Mouse (Mus musculus) forebrain, embryonic 14.5 days (tissue): ENCODE measurements around the gene Fam207a. TPM values are rescaled to one million over a fixed set of nuclear protein-coding genes. Genes with fewer than 3 reads are reported as not detected.

Experiments
- ATAC-seq: fragments of 200-750 bp; cut with Nextera tagmentation; 2 replicates; pipeline ENCODE4 v1.8.0; 2017; ENCODE audit warnings: mild to moderate bottlenecking, moderate library complexity
- DNase-seq: peaks from one replicate; pipeline ENCODE4 v3.0.0-alpha.2; 2015; ENCODE audit warnings: low spot score
- H3K27ac ChIP-seq: fragments of 300-500 bp; sonication (generic); 2 replicates; pipeline ENCODE4 v1.5.1; 2014; ENCODE audit warnings: low read depth, mild to moderate bottlenecking, control low read depth, low read length, moderate library complexity
- H3K27me3 ChIP-seq: fragments of 300-500 bp; sonication (generic); replicated peaks from 2 replicates; pipeline ENCODE4 v1.6.1; 2014; ENCODE audit warnings: low read length, control low read depth, mixed read lengths; ENCODE audit not compliant: control insufficient read depth, insufficient read depth
- H3K36me3 ChIP-seq: fragments of 300-500 bp; sonication (generic); 2 replicates; pipeline ENCODE4 v1.6.1; 2014; ENCODE audit warnings: low read length, control low read depth; ENCODE audit not compliant: control insufficient read depth, insufficient read depth
- H3K4me1 ChIP-seq: fragments of 300-500 bp; sonication (generic); 2 replicates; pipeline ENCODE4 v1.6.1; 2014; ENCODE audit warnings: antibody characterized with exemption, low read length, control low read depth; ENCODE audit not compliant: control insufficient read depth, insufficient read depth
- H3K4me2 ChIP-seq: fragments of 300-500 bp; sonication (generic); 2 replicates; pipeline ENCODE4 v1.6.1; 2014; ENCODE audit warnings: mild to moderate bottlenecking, control low read depth, low read length
- H3K4me3 ChIP-seq: fragments of 300-500 bp; sonication (generic); 2 replicates; pipeline ENCODE4 v1.5.1; 2014; ENCODE audit warnings: low read depth, low read length, control low read depth
- H3K9ac ChIP-seq: fragments of 300-500 bp; sonication (generic); 2 replicates; pipeline ENCODE4 v1.6.1; 2014; ENCODE audit warnings: mild to moderate bottlenecking, low read length, control low read depth, moderate library complexity
- H3K9me3 ChIP-seq: fragments of 300-500 bp; sonication (generic); replicated peaks from 2 replicates; pipeline ENCODE4 v1.6.1; 2016; ENCODE audit warnings: low read length, control low read depth, mixed read lengths; ENCODE audit not compliant: control insufficient read depth
- WGBS: fragments of 180-500 bp; shearing (Covaris S2); extraction: QIAGEN DNeasy Blood & Tissue Kit; methylation state at CpG from one replicate; pipeline ENCODE4 v1.1.7; 2014; 5-methylcytosine and 5-hydroxymethylcytosine counted together
- polyA plus RNA-seq: library from polyadenylated mRNA; unstranded; fragments of >200 nt; fragmentation: Nextera tagmentation; extraction: Ambion mirVana; gene quantifications from 2 replicates; pipeline ENCODE4 v1.2.1, GENCODE M21; 2014

Fam207a gene
- polyA plus RNA-seq, 1 experiment from 2014 or later, result 33.8 TPM

- H3K4me1 ChIP-seq, result no peaks in the 10 kb centered on the region
- WGBS, result 89% methylated on average over 11 of the region's 11 CpGs
Observed at GRCm38 (mm10) chr10:77537215-77538209, 21.9 kb upstream of the Fam207a start.

GRCm38 (mm10) chr10:77536727-77537126 is 21.1 kb upstream of the Fam207a start:
- ATAC-seq (no peak), DNase-seq (no peak)
- Histone ChIP-seq H3K27ac (no peak overlapping the region), H3K4me1 (no peaks in the 10 kb centered on the region), H3K9me3 (no peaks in the 10 kb centered on the region), H3K4me3 (no peak overlapping the region), H3K4me2 (no peak overlapping the region), H3K9ac (no peak overlapping the region), H3K36me3 (no peaks in the 10 kb centered on the region), H3K27me3 (no peaks in the 10 kb centered on the region)
- WGBS, result 76% methylated on average over 8 of the region's 8 CpGs

More at GRCm38 (mm10) chr10:77537215-77538209, 21.9 kb upstream of the Fam207a start:
- H3K27ac ChIP-seq, result no peak overlapping the region
- H3K9me3 ChIP-seq, result no peaks in the 10 kb centered on the region
- ATAC-seq (no peak), DNase-seq (no peak)
- H3K4me2 ChIP-seq, result no peak overlapping the region
- H3K4me3 ChIP-seq, result no peak overlapping the region
- H3K9ac ChIP-seq, result no peak overlapping the region
- no peaks in the 10 kb centered on the region for H3K27me3 ChIP-seq
- no peaks in the 10 kb centered on the region for H3K36me3 ChIP-seq

- Histone ChIP-seq H3K9ac (no peak overlapping the region), H3K4me2 (no peak overlapping the region), H3K4me3 (no peak overlapping the region), H3K27me3 (no peaks in the 10 kb centered on the region), H3K36me3 (no peaks in the 10 kb centered on the region), H3K9me3 (no peaks in the 10 kb centered on the region), H3K27ac (no peak overlapping the region), H3K4me1 (no peaks in the 10 kb centered on the region)
- ATAC-seq (no peak), DNase-seq (no peak)
- WGBS, result 80% methylated on average over 1 of the region's 1 CpGs
Observed at GRCm38 (mm10) chr10:77532020-77532413, 16.4 kb upstream of the Fam207a start.

GRCm38 (mm10) chr10:77531026-77532019 is 15.7 kb upstream of the Fam207a start:
- Histone ChIP-seq H3K4me2 (no peak overlapping the region), H3K27ac (no peak overlapping the region), H3K9ac (no peak overlapping the region), H3K4me1 (no peaks in the 10 kb centered on the region), H3K9me3 (no peaks in the 10 kb centered on the region), H3K27me3 (no peaks in the 10 kb centered on the region), H3K4me3 (no peak overlapping the region), H3K36me3 (no peaks in the 10 kb centered on the region)
- ATAC-seq (no peak), DNase-seq (no peak)
- 88% methylated on average over 6 of the region's 6 CpGs for WGBS

- no peaks in the 10 kb centered on the region for H3K36me3 ChIP-seq
- WGBS, result 69% methylated on average over 9 of the region's 9 CpGs
- H3K9ac ChIP-seq, result no peak within 1 kb of the TSS
- H3K4me1 ChIP-seq, result no peaks in the 10 kb centered on the region
- ATAC-seq (no peak), DNase-seq (no peak)
- H3K27me3 ChIP-seq, result no peaks in the 10 kb centered on the region
- no peaks in the 10 kb centered on the region for H3K9me3 ChIP-seq
- H3K4me2 ChIP-seq, result no peak within 1 kb of the TSS
- no peak within 1 kb of the TSS for H3K27ac ChIP-seq
- H3K4me3 ChIP-seq, result no peak within 1 kb of the TSS
Observed at GRCm38 (mm10) chr10:77530140-77530539, 14.6 kb upstream of the Fam207a start, which contains the start of gene Itgb2. Gene Itgb2, plus strand, starts transcription at chr10:77530252.

- DNase-seq (no peak), ATAC-seq (no peak)
- H3K4me1 ChIP-seq, result no peaks in the 10 kb centered on the region
- H3K9ac ChIP-seq, result no peak overlapping the region
- H3K27ac ChIP-seq, result no peak overlapping the region
- H3K27me3 ChIP-seq, result no peaks in the 10 kb centered on the region
- H3K4me3 ChIP-seq, result no peak overlapping the region
- no peaks in the 10 kb centered on the region for H3K36me3 ChIP-seq
- no peaks in the 10 kb centered on the region for H3K9me3 ChIP-seq
- H3K4me2 ChIP-seq, result no peak overlapping the region
- WGBS, result 93% methylated on average over 6 of the region's 6 CpGs
Observed at GRCm38 (mm10) chr10:77528634-77529033, 13.0 kb upstream of the Fam207a start.

GRCm38 (mm10) chr10:77526488-77526887 is 10.9 kb upstream of the Fam207a start:
- no peak overlapping the region for H3K9ac ChIP-seq
- no peak for DNase-seq
- H3K27ac ChIP-seq, result no peak overlapping the region
- H3K4me2 ChIP-seq, result no peak overlapping the region
- WGBS, result 78% methylated on average over 2 of the region's 2 CpGs
- H3K4me1 ChIP-seq, result no peaks in the 10 kb centered on the region
- H3K27me3 ChIP-seq, result no peaks in the 10 kb centered on the region
- no peaks in the 10 kb centered on the region for H3K9me3 ChIP-seq
- ATAC-seq, result no peak
- H3K36me3 ChIP-seq, result no peaks in the 10 kb centered on the region
- H3K4me3 ChIP-seq, result no peak overlapping the region

- Histone ChIP-seq H3K27ac (no peak overlapping the region), H3K9ac (no peak overlapping the region), H3K36me3 (no peaks in the 10 kb centered on the region), H3K4me2 (no peak overlapping the region), H3K4me1 (no peaks in the 10 kb centered on the region), H3K4me3 (no peak overlapping the region), H3K9me3 (no peaks in the 10 kb centered on the region), H3K27me3 (no peaks in the 10 kb centered on the region)
- ATAC-seq (no peak), DNase-seq (no peak)
- WGBS, result 82% methylated on average over 7 of the region's 7 CpGs
Observed at GRCm38 (mm10) chr10:77523321-77523720, 7.7 kb upstream of the Fam207a start.
